Mouse (Mus musculus) inflammation-experienced regulatory T-cells, adult 6 months (primary cell): Measurements from ENCODE around the gene Slc23a3. TPM values are rescaled to one million over a fixed set of nuclear protein-coding genes. Genes with fewer than 3 reads are reported as not detected.

Experiments used
- ATAC-seq: one replicate; pipeline ENCODE4 v1.8.0; 2017
- polyA plus RNA-seq, 3 experiments: library from polyadenylated mRNA; unstranded; fragments of 100-300 nt; shearing (Covaris generic); gene quantifications; one replicate each; pipeline ENCODE4 v1.2.1; 2017

Gene Slc23a3
- polyA plus RNA-seq, 3 experiments from 2014 or later: 0.47 TPM; not detected in 2

DNA sequence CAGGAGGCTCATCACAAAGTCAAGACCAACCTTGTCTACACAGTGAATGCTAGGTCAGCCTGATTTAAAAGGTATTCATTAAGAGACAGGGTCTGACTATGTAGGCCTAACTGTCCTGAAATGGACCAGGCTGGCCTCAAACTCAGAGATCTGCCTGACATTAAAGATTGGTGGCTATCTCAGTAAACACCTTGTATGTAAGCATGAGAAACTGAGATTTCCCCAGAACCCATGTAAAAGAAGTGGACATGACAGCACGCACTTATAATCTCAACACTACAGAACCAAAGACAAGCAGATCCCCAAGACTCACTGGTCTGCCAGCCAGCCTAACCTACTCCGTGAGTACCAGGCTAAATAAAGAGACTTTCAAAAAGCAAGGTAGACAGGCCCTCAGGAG is 4.8 kb upstream of the Slc23a3 start:
- ATAC-seq: no peak

GRCm38 (mm10) chr1:75136730-75137129 is 3.0 kb upstream of the Slc23a3 start:
- ATAC-seq: no peak

GRCm38 (mm10) chr1:75136293-75136692 is 2.6 kb upstream of the Slc23a3 start:
- no peak for ATAC-seq

- ATAC-seq: no peak
Observed at GRCm38 (mm10) chr1:75128641-75129040, 5.0 kb downstream of the Slc23a3 start.

DNA sequence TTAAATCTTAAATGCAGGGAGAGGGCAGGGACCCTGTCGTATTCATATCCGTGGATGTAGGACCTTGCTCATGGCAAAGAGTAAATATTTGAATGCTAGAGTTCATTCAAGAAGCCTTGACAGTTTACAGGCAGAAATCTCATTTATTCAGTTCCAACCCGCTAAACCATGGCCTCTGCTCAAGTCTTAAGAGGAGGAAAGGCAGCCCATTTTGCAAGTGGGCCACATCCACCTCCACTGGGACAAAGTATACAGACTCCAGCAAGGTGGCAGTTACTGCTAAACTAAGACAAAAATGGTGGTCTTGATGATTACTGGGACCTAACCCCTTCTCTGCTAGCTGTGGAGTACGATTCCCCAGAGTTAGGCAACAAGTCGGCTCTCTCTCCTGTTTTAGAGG is 8.3 kb downstream of the Slc23a3 start:
- no peak for ATAC-seq

GRCm38 (mm10) chr1:75124346-75125321 is 9.1 kb downstream of the Slc23a3 start, which contains the start of gene Nhej1:
Gene Nhej1 (minus strand): TSS chr1:75125200.
- peak; percentile 85 for ATAC-seq

- no peak for ATAC-seq
Observed at GRCm38 (mm10) chr1:75122211-75122610, 11.5 kb downstream of the Slc23a3 start.

Other genes with a start within 250 kb of the Slc23a3 start
- not detected for gene Fev, start 248.5 kb downstream of the Slc23a3 start, polyA plus RNA-seq
- not detected for gene Cryba2, start 240.7 kb downstream of the Slc23a3 start, polyA plus RNA-seq
- not detected for gene Cfap65, start 198.3 kb downstream of the Slc23a3 start, polyA plus RNA-seq
- gene Ihh, start 182.2 kb downstream of the Slc23a3 start, polyA plus RNA-seq: not detected
- 1 to 10 TPM; 6.1 to 8.8 (median 7.6) TPM for gene Nhej1, start 8.7 kb downstream of the Slc23a3 start, polyA plus RNA-seq
- 100 to 1,000 TPM; 120 to 140 (median 139) TPM for gene Cnppd1, start 8.8 kb upstream of the Slc23a3 start, polyA plus RNA-seq
- gene Retreg2, start 8.9 kb upstream of the Slc23a3 start, polyA plus RNA-seq: 10 to 100 TPM; 17.4 to 31.3 (median 20.3) TPM
- 10 to 100 TPM; 45.5 to 56.2 (median 50.2) TPM for gene Zfand2b, start 34.8 kb upstream of the Slc23a3 start, polyA plus RNA-seq
- gene Abcb6, start 46.5 kb upstream of the Slc23a3 start, polyA plus RNA-seq: 1 to 10 TPM; 3.0 to 4.6 (median 4.4) TPM
- 10 to 100 TPM; 16.5 to 28.6 (median 25.1) TPM for gene Ankzf1, start 58.3 kb upstream of the Slc23a3 start, polyA plus RNA-seq
- 10 to 100 TPM in 1 of 3 experiments, 1 to 10 TPM in 2; 7.5 to 10.8 (median 8.4) TPM for gene Atg9a, start 58.3 kb upstream of the Slc23a3 start, polyA plus RNA-seq
- 10 to 100 TPM in 2 of 3 experiments, 1 to 10 TPM in 1; 8.4 to 14.1 (median 13.5) TPM for gene Glb1l, start 76.9 kb upstream of the Slc23a3 start, polyA plus RNA-seq
- 10 to 100 TPM; 46.3 to 62.7 (median 51.6) TPM for gene Stk16, start 76.9 kb upstream of the Slc23a3 start, polyA plus RNA-seq
- gene Tuba4a, start 86.0 kb upstream of the Slc23a3 start, polyA plus RNA-seq: 100 to 1,000 TPM; 116 to 151 (median 123) TPM
- gene A630095N17Rik, start 98.2 kb upstream of the Slc23a3 start, polyA plus RNA-seq: not detected
- 1 to 10 TPM; 3.0 to 7.0 (median 5.8) TPM for gene Dnajb2, start 102.5 kb upstream of the Slc23a3 start, polyA plus RNA-seq
- gene Ptprn, start 130.6 kb upstream of the Slc23a3 start, polyA plus RNA-seq: under 1 TPM in 1 of 3 experiments, not detected in 2; 0.36 TPM
- gene Resp18, start 144.5 kb upstream of the Slc23a3 start, polyA plus RNA-seq: not detected
- gene Dnpep, start 184.1 kb upstream of the Slc23a3 start, polyA plus RNA-seq: 10 to 100 TPM; 52.9 to 68.4 (median 62.8) TPM
- gene Des, start 226.4 kb upstream of the Slc23a3 start, polyA plus RNA-seq: under 1 TPM in 1 of 3 experiments, not detected in 2; 0.64 TPM
- gene Speg, start 241.4 kb upstream of the Slc23a3 start, polyA plus RNA-seq: under 1 TPM in 1 of 3 experiments, not detected in 2; 0.34 TPM